Mouse (Mus musculus) thymus, postnatal 25 days (tissue): ENCODE measurements around the gene Psmb9.

Experiments
- DNase-seq: peaks from one replicate; pipeline ENCODE4 v3.0.0; 2022

Gene Psmb9

DNA sequence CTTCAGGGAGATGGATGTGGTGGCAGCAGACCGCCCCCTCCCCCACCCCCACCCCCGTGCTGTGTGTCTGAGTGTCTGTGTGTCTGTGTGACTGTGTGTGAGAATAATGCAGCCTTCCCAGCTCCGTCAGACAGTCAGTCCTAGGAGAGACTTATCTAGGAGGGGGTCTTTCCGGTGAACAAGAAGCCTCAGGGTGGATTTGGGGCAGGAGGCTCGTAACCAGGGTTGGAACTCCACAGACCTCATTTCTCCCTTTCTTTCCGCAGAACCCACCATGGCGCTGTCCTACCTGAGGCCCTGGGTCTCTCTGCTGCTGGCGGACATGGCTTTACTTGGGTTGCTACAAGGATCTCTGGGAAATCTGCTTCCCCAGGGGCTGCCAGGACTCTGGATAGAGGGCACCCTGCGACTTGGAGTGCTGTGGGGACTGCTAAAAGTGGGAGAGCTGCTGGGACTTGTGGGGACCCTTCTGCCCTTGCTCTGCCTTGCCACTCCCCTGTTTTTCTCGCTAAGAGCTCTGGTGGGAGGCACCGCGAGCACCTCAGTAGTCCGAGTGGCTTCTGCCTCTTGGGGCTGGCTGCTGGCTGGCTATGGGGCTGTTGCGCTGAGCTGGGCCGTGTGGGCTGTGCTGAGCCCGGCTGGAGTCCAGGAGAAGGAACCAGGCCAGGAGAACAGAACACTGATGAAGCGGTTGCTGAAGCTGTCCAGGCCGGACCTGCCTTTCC lies 17.6 kb upstream of the Psmb9 start:
- DNase-seq: peak; percentile 73

DNA sequence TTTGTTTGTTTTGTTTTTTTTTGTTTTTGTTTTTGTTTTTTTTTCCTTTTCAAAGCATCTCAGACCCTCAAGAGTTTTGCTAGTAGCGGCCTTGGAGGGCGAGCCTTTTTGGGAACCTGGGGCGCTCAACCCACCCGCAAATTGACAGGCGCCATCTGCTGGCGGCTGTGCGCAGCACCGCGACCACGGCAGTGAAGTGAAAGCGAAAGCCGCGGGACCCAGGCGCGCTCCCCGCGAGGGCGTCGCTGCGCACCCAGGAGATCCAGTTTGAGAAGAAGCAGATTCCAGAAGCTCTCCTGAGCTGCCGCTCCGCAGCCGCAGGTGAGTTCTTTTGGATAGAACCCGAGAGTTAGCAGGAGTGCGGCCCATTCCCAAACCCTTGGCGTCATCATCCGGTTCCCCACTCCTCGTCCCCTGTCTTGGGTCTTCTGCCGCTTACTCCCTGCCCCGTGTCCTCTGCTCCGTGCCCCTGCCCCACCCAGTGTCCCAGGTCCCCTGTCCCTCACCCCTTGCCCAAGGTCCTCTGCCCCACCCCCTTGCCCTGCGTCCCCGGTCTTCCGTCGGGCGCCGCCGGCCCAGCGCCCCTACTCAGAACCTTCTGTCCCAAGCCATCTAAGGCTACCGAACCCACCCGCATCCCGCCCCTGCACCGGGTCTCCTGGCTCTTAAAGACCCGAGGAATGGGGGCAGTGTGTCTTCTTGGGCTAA lies 16.9 kb upstream of the Psmb9 start:
- peak; percentile 97 for DNase-seq

- DNase-seq: peak; percentile 36
These were observed 15.9 kb upstream of the Psmb9 start, which contains the start of gene Tap2 for GRCm38 (mm10) chr17:34203444-34203843. TSS of gene Tap2 (plus strand) at chr17:34203527.

DNA sequence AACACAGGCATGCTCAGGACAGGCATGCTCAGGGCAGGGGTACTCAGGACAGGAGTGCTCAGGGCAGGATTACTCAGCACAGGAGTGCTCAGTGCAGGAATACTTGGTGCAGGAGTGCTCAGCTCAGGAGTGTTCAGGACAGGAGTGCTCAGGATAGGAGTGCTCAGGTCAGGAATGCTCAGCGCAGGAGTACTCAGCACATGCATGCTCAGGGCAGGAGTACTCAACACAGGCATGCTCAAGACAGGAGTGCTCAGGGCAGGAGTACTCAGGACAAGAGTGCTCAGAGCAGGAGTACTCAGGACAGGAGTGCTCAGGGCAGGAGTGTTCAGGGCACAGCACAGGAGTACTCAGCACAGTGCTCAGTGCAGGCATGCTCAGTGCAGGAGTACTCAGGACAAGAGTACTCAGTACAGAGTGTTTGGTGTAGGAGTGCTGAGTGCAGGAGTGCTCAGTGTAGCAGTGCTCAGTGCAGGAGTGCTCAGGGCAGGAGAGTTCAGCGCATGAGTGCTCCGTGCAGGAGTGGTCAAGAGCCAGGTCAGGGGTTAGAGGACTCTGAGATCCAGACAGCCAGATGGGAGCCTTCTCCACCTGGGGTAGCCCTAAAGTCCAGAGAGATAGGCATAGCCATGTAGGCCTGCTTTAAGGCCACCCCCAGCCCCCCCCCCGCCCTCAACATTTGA lies 15.3 kb upstream of the Psmb9 start:
- DNase-seq: no peak

GRCm38 (mm10) chr17:34201506-34202055 lies 14.0 kb upstream of the Psmb9 start:
- DNase-seq: peak; percentile 61

GRCm38 (mm10) chr17:34200772-34201505 lies 13.4 kb upstream of the Psmb9 start:
- DNase-seq: peak; percentile 71

- no peak for DNase-seq
These were observed 12.5 kb upstream of the Psmb9 start for GRCm38 (mm10) chr17:34200047-34200446.

GRCm38 (mm10) chr17:34199050-34199619 lies 11.6 kb upstream of the Psmb9 start:
- DNase-seq: peak; percentile 51

GRCm38 (mm10) chr17:34198521-34198912 lies 11.0 kb upstream of the Psmb9 start:
- DNase-seq: no peak

DNA sequence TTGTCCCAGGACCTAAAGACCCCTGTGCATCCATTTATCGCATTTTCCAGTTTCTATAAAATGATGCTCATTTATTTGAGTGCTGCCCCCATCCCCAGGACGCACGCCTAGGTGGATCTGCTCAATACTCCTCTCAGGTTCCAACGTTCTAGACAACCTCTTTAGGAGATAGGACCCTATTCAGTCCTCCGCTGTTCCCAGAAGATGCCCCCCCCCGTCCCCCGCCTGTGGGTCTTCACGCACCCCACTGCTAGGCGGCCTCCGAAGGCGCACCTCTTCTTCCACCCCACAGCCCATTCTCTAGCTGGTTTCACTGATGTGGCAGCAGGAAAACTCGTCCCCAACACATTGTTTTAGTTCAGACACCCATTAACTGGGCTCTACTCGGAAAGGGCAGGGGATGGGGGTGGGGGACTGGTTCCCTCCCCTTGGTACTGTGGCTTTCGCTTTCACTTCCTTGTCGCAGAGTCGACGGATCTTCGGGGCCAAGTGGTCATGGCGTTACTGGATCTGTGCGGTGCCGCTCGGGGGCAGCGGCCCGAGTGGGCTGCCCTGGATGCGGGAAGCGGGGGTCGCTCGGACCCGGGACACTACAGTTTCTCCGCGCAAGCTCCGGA lies 10.4 kb upstream of the Psmb9 start:
- peak; percentile 85 for DNase-seq

DNA sequence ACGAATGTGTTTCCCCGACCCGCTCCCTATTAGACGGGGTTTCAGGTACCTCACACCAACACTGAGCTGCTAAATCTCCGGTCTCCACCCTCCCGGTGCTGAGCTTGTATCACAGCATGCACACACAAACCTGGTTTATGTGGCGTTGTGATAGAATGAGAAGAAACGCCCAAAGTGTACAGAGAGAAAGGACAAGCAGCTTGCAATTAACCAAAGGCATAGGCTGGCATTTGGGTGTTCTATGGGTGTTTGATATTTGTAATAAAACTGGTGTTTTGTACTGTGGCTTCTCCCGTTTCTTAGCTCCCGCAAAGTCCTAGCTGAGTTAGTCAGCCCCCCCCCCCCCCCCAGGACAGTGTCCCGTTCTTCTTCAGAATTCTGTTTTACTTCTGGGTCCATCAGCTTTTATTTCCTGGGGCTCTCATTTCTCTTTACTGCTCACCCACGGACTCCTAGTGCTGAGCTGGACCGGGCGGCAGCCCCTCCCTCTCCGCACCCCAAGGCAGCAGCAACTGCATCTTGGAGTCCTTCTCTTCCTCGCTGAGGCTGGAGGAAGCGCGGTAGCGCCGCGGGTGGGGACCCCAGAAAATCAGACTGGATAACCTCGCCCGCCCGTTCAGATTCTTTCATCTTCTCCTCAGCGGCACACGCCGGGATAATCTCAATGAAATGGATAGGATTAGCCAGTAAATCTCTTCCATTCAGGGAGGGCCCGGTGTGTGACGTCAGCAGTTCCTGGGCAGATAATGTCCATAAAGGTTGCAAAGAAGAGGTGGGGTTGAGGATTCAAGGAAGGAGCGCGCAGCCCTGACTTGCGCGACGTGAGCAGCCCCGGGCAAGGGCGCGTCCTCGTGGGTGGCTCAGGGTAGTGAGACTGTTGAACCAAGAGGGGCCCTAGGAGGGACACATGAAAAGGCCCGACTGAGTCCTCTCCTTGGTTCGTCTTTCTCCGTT lies 9.7 kb upstream of the Psmb9 start, which contains the start of gene Psmb8:
Gene Psmb8, plus strand, starts transcription at position 781 of the 954 bp plus-strand sequence.
- peak; percentile 90 for DNase-seq

- DNase-seq: peak; percentile 91
These were observed 8.9 kb upstream of the Psmb9 start for GRCm38 (mm10) chr17:34196491-34196890.

GRCm38 (mm10) chr17:34194723-34195122 lies 7.2 kb upstream of the Psmb9 start:
- DNase-seq: no peak

DNA sequence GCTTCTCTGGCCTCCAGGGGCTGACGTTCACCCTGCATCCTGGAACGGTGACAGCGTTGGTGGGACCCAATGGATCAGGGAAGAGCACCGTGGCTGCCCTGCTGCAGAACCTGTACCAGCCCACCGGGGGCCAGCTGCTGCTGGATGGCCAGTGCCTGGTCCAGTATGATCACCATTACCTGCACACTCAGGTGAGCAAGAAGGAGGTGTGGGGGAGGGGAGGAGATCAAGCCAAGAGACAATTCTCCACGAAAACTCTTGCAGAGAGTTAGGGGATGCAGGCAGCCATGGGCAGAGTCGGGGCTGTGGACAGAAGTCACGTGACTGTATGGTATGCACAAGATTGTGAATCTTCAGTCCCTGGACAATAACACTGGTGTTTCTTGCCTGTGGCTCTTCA lies 5.9 kb upstream of the Psmb9 start:
- no peak for DNase-seq

GRCm38 (mm10) chr17:34192852-34193251 lies 5.3 kb upstream of the Psmb9 start:
- no peak for DNase-seq

- no peak for DNase-seq
These were observed 1.4 kb upstream of the Psmb9 start for GRCm38 (mm10) chr17:34188986-34189385.

DNA sequence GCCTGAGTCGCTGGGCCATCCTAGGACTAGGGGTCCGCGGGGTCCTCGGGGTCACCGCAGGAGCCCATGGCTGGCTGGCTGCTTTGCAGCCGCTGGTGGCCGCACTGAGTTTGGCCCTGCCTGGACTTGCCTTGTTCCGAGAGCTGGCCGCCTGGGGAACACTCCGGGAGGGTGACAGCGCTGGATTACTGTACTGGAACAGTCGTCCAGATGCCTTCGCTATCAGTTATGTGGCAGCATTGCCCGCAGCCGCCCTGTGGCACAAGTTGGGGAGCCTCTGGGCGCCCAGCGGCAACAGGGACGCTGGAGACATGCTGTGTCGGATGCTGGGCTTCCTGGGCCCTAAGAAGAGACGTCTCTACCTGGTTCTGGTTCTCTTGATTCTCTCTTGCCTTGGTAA lies 446 bp upstream of the Psmb9 start:
- peak; percentile 55 for DNase-seq

- no peak for DNase-seq
These were observed 691 bp downstream of the Psmb9 start for GRCm38 (mm10) chr17:34186885-34187260.

- no peak for DNase-seq
These were observed 2.0 kb downstream of the Psmb9 start for GRCm38 (mm10) chr17:34185526-34185925.

DNA sequence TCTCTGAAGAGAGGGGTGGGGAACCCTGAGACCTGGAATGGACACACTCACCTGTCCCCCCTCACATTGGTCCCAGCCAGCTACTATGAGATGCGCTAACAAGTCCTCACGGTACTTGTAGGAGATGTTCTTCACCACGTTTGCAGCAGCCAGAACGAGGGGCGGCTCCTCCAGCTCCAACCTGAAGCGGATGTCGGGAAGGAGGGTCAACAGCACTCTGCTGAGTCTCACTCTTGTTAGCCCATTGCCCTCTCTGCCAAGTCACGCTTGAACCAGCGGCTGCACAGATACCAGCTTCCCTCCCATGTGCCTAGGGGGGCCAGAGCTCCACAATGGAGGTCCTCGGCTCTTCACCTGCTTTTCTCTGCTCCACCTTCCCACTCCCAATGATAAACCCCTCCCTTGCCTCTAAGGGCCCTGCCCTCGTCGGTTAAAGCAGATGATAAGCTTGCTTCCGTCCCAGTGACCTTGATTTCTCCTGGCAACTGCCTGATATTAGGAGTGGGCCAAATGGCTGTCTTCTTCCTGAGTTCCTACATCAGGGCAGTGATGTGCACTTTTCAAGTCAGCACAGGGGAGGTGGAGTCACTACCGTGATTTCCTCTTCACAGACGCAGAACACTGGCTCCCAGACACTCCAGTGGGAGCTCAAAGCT lies 3.9 kb downstream of the Psmb9 start:
- no peak for DNase-seq
